25 mouse cellular contexts compared by ENCODE assay signal in the genomic region with DNA sequence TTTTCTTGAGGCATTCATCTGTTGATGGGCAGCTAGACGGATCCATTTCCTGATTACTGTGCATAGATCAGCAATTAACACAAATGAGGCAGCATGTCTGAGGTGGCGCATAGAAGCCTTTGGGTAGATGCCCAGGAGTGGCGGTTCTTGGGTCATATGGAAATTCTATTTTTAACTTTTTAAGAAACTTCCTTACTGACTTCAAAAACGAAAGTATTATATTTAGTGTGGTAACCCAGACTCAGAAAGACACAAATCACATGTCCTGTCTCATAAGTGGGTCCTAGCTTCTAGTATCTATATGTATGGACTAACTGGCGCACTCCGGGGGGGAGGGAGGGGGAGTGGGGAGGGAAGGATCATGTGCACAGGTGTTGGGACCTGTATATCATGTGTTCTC. TPM values are rescaled to one million over a fixed set of nuclear protein-coding genes. Genes with fewer than 3 reads are reported as not detected.
DNase-seq lines count a peak whose midpoint lies in the region; TF ChIP-seq lines count a peak whose summit lies in the region.
"Had no signal": no experiment of that assay in that cellular context is flagged by ENCODE, and none has a peak within 500 bp of the region (broad histone marks: within the 10 kb centered on the region; RNA-seq: fewer than 3 reads in every experiment).

No protein-coding gene starts in this region.

- H3K79me2 ChIP-seq in CH12.LX (replicated peaks; ENCODE audit: control insufficient read depth, extremely low read depth, insufficient read depth, poor library complexity, severe bottlenecking): no peaks in the 10 kb centered on the region
- no peaks in the 10 kb centered on the region for H3K79me2 ChIP-seq in macrophage (ENCODE audit: inconsistent target)

- peaks cover 4% of the 10 kb centered on the region for H3K9me3 ChIP-seq in CH12.LX (replicated peaks; ENCODE audit: low read length)
- H3K9me3 ChIP-seq: forebrain, embryonic 10.5 days; G1E; heart, embryonic 12.5 days; limb, embryonic 15.5 days; midbrain, embryonic 13.5 days had no signal

- TF ChIP-seq RAD21 in CH12.LX (IDR thresholded peaks at IDR 0.05; ENCODE audit: low read depth, low read length): no peak

- H3K36me3 ChIP-seq in CH12.LX (replicated peaks in 1 of 2; ENCODE audit: control insufficient read depth in 1 of 2, insufficient read depth in 1 of 2, low read length in 1 of 2) (no peaks in the 10 kb centered on the region), macrophage (ENCODE audit: inconsistent target) (no peaks in the 10 kb centered on the region)
- H3K36me3 ChIP-seq: forebrain, embryonic 10.5 days; G1E; heart, embryonic 12.5 days; limb, embryonic 15.5 days; midbrain, embryonic 13.5 days had no signal

- peaks cover 4% of the 10 kb centered on the region for H3K27me3 ChIP-seq in CH12.LX (replicated peaks)
- H3K27me3 ChIP-seq: heart, embryonic 12.5 days; limb, embryonic 15.5 days; midbrain, embryonic 13.5 days had no signal

- peak overlapping the region; percentile 3; the same call in 1 of the 2 replicates for H3K9ac ChIP-seq in CH12.LX (ENCODE audit: insufficient read depth, low read depth)
- H3K9ac ChIP-seq: heart, embryonic 12.5 days; limb, embryonic 15.5 days; midbrain, embryonic 13.5 days had no signal

- 2% methylated on average over 6 of the region's 6 CpGs for WGBS in macrophage (ENCODE audit: missing documents)

- dilution Hi-C loops in CH12.LX (cut with MboI; ENCODE audit: extremely low pct_ligation_motif_present, extremely low pct_unique_long_range_greater_than_20kb, low sequenced_read_pairs): no loop called here

- H3K4me3 ChIP-seq in CH12.LX (replicated peaks in 1 of 3; ENCODE audit: low read depth in 2 of 3, low read length in 2 of 3, poor library complexity in 1 of 3) (no peak overlapping the region), macrophage (ENCODE audit: inconsistent target) (no peak overlapping the region)
- H3K4me3 ChIP-seq in bone marrow macrophage, adult 2 months (ENCODE audit: insufficient read depth, low read length): peak overlapping the region; percentile 23; the same call in 1 of the 2 replicates
- H3K4me3 ChIP-seq: forebrain, embryonic 10.5 days; heart, embryonic 12.5 days; layer of hippocampus, adult 2 months; left cerebral cortex, adult 2 months; limb, embryonic 15.5 days; midbrain, embryonic 13.5 days had no signal

- H3K27ac ChIP-seq in CH12.LX (ENCODE audit: insufficient read depth, low read depth) (peak overlapping the region; percentile 83), macrophage (peak overlapping the region; percentile 67)
- peak overlapping the region; percentile 66 for H3K27ac ChIP-seq in bone marrow macrophage, adult 2 months (ENCODE audit: insufficient read depth, low read depth, low read length)
- H3K27ac ChIP-seq: forebrain, embryonic 10.5 days; layer of hippocampus, adult 2 months; left cerebral cortex, adult 2 months; limb, embryonic 15.5 days; midbrain, embryonic 13.5 days had no signal

- TF ChIP-seq CTCF in CH12.LX (conservative IDR thresholded peaks at IDR 0.05 in 1 of 2, IDR thresholded peaks at IDR 0.05 in 1 of 2; ENCODE audit: low read depth in 2 of 2, low read length in 2 of 2): no peak
- TF ChIP-seq CTCF in bone marrow macrophage, adult 2 months (IDR thresholded peaks at IDR 0.05; ENCODE audit: low read depth, low read length): no peak

- H3K4me1 ChIP-seq in CH12.LX (ENCODE audit: control insufficient read depth in 1 of 2, insufficient read depth in 2 of 2): peaks cover 59 to 91% of the 10 kb centered on the region in 2 experiments
- peaks cover 47% of the 10 kb centered on the region for H3K4me1 ChIP-seq in bone marrow macrophage, adult 2 months (ENCODE audit: control insufficient read depth, insufficient read depth, low read length)
- H3K4me1 ChIP-seq: forebrain, embryonic 10.5 days; limb, embryonic 15.5 days; midbrain, embryonic 13.5 days had no signal

- in situ Hi-C loops in CH12.LX (cut with MboI; ENCODE audit: low pct_ligation_motif_present, low pct_unique_long_range_greater_than_20kb, low sequenced_read_pairs): no loop called here

- peak; percentile 27 for DNase-seq in CH12.LX (ENCODE audit: extremely low read depth)
- DNase-seq in adrenal gland, postnatal 36 days: no peak
- DNase-seq in right cerebral cortex, adult 18-20 months: no peak
- no peak for DNase-seq in layer of hippocampus, postnatal 25 days (ENCODE audit: extremely low spot score in 1 of 2, low spot score in 1 of 2)
- no peak for DNase-seq in ovary, adult 18-20 months (ENCODE audit: low spot score)
- DNase-seq: cerebellum, adult 11-12 months; cerebellum, postnatal 10 days; gastrocnemius, postnatal 14 days; heart, adult 18-20 months; heart, postnatal 10 days; kidney, postnatal 25 days; left cerebral cortex, postnatal 4 days; retina, postnatal 1 day; right cerebral cortex, postnatal 4 days; thymus, adult 18-20 months; thymus, postnatal 36 days had no signal

- H3K4me2 ChIP-seq in CH12.LX (ENCODE audit: insufficient read depth, low read depth, poor library complexity, severe bottlenecking): peak overlapping the region; percentile 12
- H3K4me2 ChIP-seq: heart, embryonic 12.5 days; limb, embryonic 15.5 days; midbrain, embryonic 13.5 days had no signal

- TF ChIP-seq POLR2A in CH12.LX (IDR thresholded peaks at IDR 0.05; ENCODE audit: low read depth, low read length): no peak
- no peak for TF ChIP-seq POLR2A in bone marrow macrophage, adult 2 months (IDR thresholded peaks at IDR 0.05; ENCODE audit: borderline replicate concordance, low read depth, low read length)

- TF ChIP-seq EP300 in CH12.LX (IDR thresholded peaks at IDR 0.05; ENCODE audit: low read length): peak; percentile 71

TF ChIP-seq in CH12.LX, 34 proteins besides CTCF, POLR2A, EP300 and RAD21:
- peak; percentile 72 for TF ChIP-seq BHLHE40 (IDR thresholded peaks at IDR 0.05; ENCODE audit: low read depth, low read length)
- peak; percentile 92 for TF ChIP-seq MEF2A (IDR thresholded peaks at IDR 0.05; ENCODE audit: borderline replicate concordance, low read depth, low read length)
- TF ChIP-seq ZMIZ1 (IDR thresholded peaks at IDR 0.05; ENCODE audit: low read depth, low read length): no peak
- no peak for TF ChIP-seq ZKSCAN1 (IDR thresholded peaks at IDR 0.05; ENCODE audit: borderline replicate concordance, low read depth, low read length)
- TF ChIP-seq ETS1 (conservative IDR thresholded peaks at IDR 0.05; ENCODE audit: low read depth, low read length): peak; percentile 63; the same call in 1 of the 2 replicates
- TF ChIP-seq MAZ (IDR thresholded peaks at IDR 0.05; ENCODE audit: low read depth, low read length): no peak
- TF ChIP-seq CHD2 (IDR thresholded peaks at IDR 0.05; ENCODE audit: low read length): 0 out of 2 replicates have a peak, but pooled peaks have one; percentile 24
- 0 out of 2 replicates have a peak, but pooled peaks have one; percentile 52 for TF ChIP-seq MAX (IDR thresholded peaks at IDR 0.05; ENCODE audit: low read length)
- TF ChIP-seq JUND (conservative IDR thresholded peaks at IDR 0.05; ENCODE audit: low read depth, low read length): no peak
- peak; percentile 63; the same call in 1 of the 2 replicates for TF ChIP-seq IRF4 (IDR thresholded peaks at IDR 0.05; ENCODE audit: low read depth, low read length)
- 0 out of 2 replicates have a peak, but pooled peaks have one; percentile 40 for TF ChIP-seq MYC (IDR thresholded peaks at IDR 0.05; ENCODE audit: low read depth, low read length)
- peak; percentile 42; the same call in 1 of the 2 replicates for TF ChIP-seq JUN (IDR thresholded peaks at IDR 0.05; ENCODE audit: insufficient read depth, low read depth, low read length)
- TF ChIP-seq USF1 (IDR thresholded peaks at IDR 0.05; ENCODE audit: low read depth, low read length): no peak
- peak; percentile 41; the same call in 1 of the 2 replicates for TF ChIP-seq TCF12 (IDR thresholded peaks at IDR 0.05; ENCODE audit: low read depth, low read length)
TF ChIP-seq in CH12.LX: peak in this region for 9.

RNA-seq across cellular contexts. Expression of gene Tent5c, which starts 46.6 kb away (rescaled TPM):
- total RNA-seq in CH12.LX (2012; rRNA removed): 12.3 and 18.6 TPM in 2 replicates
- 9.5 and 10.6 TPM in 2 replicates for total RNA-seq in CH12.LX (2014; rRNA removed)
- polyA plus RNA-seq in CH12.LX (2012; ENCODE audit: insufficient read length, low read depth): 16.0 and 18.7 TPM in 2 replicates
- polyA plus RNA-seq in bone marrow macrophage, adult 2 months (2012; ENCODE audit: insufficient read depth, insufficient read length, missing spikeins): 1.3 TPM in 2 replicates
- 10 to 100 TPM in 22 of 26 experiments, 1 to 10 TPM in 4; 5.1 to 23.9 (median 13.0) TPM for total RNA-seq in macrophage (2018; cell fraction: chromatin; rRNA removed)
- 10 to 100 TPM; 17.4 to 45.1 (median 23.7) TPM for total RNA-seq in macrophage (2018; cell fraction: cytosol; rRNA removed)
- total RNA-seq in macrophage (2018; cell fraction: nucleus; rRNA removed): 10 to 100 TPM in 25 of 26 experiments, 1 to 10 TPM in 1; 9.2 to 49.1 (median 26.0) TPM
- polyA plus RNA-seq in macrophage (2018): 6.4 to 13.5 TPM (median 8.3 TPM) in 3 replicates
- total RNA-seq in adrenal gland, postnatal 36 days (2021): 10 to 100 TPM in 1 of 2 experiments, 1 to 10 TPM in 1; 6.3 to 12.5 TPM
- 1 to 10 TPM; 2.6 to 3.2 TPM for total RNA-seq in layer of hippocampus, postnatal 25 days (2021)
